Mouse (Mus musculus): ENCODE results near the gene Sphk1. TPM values are rescaled to one million over a fixed set of nuclear protein-coding genes. Genes with fewer than 3 reads are reported as not detected.

Gene Sphk1
- total RNA-seq, 2 experiments from 2014 or later, result 4.7 to 5.9 TPM

DNA sequence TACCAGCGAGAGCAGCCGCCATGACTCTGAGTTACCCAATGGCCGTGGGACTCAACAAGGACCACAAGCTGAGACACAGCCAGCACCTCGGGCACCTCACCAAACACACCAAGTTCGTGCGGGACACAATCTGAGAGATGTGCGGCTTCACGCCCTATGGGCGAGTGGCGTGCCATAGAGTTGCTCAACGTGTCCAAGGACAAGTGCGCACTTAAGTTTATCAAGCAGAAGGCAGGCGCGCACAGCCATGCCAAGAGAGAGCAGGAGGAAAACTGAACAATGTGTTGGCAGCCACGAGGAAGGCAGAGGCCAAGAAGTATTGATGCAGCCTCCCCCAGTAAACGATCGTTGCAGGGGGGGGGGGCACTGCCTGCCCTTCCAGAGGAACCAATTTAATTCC lies 26.2 kb upstream of the Sphk1 start:
- DNase-seq (ENCODE audit: low spot score in 2 of 2), result no peak
- intact Hi-C loops (cut with DNase I), result no loop called here

DNA sequence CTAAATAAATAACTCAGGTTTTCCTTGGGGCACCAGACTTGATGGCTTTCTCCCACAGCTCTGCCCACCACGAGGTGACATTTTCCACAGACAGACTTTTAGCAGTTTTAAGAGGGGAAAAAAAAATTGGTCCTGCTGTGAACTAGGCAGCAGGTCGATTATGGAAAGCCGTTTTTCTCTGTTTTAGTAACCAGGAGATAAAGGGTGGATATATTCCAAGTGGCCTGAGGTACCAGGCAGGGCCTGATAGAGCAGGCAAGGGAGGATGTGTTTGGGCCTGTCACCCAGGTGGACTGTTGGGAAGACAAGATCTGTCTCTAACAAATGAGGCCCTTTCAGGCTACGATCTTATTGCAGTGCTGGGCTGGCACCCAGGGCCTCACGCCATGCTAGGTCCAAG lies 25.2 kb upstream of the Sphk1 start:
- DNase-seq (ENCODE audit: low spot score in 2 of 2), result no peak
- intact Hi-C loops (cut with DNase I), result no loop called here

DNA sequence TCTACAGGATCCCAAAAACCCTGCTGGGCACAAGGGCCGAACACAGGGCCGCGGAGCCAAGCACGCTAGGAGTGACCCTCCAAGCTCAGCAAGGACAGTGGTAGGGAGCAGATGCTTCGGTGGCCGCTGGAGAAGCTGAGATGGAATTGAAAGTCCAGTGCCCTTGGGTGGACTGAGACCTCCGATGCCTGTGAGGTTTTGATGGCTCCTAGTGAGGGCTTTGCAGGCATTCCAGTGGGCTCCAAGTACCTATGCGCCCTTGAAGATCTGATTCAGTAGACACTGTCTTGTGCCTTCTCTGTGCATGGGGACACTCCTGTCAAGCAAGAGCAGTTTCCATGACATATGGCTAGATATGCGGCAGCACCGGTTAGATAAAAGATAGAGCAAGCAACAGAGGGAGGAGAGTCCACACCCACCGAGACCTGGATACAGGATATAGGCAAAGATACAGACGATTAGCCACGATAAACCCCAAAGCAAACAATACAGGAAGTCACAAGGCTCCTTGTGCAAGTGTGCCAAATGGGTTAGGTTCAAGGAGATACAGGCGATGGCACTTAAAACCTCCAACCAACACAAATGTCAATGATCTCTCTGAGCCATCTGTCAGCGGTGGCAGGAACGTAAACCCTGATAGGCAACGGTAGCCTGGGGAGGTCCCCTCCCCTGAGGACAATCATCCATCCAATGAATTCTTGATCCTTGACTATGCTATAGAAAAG lies 24.4 kb upstream of the Sphk1 start:
- intact Hi-C loops (cut with DNase I), result no loop called here
- no peak for DNase-seq (ENCODE audit: low spot score in 2 of 2)

DNA sequence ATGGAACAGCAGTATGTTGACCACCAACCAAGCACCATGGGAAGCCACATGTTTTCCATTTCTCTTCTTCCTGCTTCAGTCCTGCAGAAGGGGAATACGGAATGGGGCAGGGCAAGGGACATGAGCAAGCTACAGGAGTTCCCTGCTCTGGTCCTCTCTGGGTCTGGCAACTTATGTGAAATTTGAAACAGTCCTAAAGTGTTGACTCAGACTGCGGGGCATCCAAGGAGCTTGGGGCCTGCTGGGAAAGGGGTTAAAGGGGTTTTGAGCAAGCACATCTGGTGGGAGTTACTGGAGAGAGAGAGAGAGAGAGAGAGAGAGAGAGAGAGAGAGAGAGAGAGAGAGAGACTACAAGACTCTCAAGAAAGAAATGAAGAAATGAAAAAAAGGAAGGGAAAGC lies 22.0 kb upstream of the Sphk1 start:
- intact Hi-C loops (cut with DNase I), result no loop called here
- DNase-seq (ENCODE audit: low spot score in 2 of 2), result no peak

DNA sequence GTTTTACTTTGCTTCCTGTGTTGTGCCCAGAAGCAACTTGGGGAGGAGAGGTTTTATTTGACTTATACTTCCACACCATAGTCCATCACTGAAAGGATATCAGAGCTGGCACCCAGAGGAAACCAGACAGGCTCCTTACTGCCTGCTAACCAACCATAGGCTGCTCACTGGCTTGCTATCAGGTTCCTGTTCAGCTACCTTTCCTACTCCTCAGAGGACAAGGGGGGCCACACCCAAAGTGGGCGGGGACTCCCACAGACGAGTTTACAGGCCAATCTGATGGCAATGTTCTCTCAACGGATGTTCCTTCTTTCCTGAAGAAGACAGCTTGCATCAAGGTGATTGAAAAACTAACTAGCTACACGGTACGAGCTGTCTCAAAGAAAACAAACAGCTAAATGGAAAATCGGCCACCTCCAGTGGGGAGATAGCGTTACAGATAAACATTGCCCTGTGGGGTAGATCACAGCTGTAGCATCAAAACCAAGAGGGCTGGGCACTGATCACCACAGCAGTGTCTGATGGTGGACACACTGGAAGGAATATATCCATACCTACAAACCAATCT lies 19.3 kb upstream of the Sphk1 start:
- intact Hi-C loops (cut with DNase I), result no loop called here
- no peak for DNase-seq (ENCODE audit: low spot score in 2 of 2)

DNA sequence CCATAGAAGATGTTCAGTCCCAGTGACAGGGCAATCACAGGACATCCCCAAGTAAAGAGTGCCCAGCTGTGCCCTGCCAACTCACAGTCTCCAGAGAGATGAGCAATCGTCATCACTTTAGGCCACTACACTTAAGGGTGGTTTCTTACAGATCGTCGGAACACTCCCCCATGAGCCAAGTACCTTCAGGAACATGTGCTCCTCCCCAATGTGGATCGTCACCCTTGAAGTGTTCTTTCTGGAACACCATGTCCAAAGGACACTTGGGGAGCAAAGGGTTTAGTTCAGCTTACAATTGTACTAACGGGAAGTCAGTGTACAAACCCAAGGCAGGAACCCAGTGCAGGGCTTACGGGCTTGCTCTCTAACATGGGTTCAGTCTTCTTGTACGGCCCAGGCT lies 18.6 kb upstream of the Sphk1 start:
- no peak for DNase-seq (ENCODE audit: low spot score in 2 of 2)
- intact Hi-C loops (cut with DNase I), result no loop called here

DNA sequence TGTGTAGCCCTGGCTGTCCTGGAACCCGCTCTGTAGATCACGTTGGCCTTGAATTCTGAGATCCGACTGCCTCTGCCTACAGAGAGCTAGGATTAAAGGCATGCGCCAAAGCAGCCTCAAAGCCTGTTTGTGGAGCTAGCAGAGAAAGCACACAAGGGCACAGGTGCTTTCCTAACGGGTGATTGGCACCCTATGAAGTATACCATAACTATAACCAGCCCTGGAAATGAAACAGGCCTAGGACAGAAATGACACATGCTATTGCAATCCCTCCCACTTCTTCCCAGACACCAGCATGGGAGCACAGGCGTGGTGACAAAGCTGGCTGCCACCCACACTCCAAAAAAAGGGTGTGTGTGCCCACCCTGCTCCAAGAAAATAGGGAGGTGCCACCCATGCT lies 17.7 kb upstream of the Sphk1 start:
- intact Hi-C loops (cut with DNase I), result no loop called here
- no peak for DNase-seq (ENCODE audit: low spot score in 2 of 2)

DNA sequence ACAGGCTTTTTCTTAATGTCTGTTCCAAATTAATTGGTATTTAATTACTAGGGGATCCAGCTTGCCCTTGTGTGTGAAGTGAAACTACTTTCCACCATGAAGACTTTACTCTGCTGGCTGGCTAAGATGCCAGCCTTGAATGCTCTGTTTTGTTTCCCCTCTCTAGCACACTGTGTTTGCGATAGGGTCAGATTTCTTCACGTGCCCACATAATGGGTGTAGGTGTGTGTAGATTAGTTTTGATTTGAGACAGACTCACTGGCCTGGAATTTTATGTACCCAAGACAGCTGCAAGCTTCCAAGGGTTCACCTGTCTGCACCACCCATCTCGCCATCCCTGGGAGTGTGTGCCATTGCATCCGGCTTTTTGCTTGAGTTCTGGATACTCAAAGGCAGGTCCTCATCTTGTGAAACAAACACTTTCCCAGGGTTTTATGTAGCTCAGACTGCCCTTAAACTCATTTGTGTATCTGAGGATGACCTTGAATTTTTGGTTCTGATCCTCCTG lies 17.1 kb upstream of the Sphk1 start:
- no peak for DNase-seq (ENCODE audit: low spot score in 2 of 2)
- intact Hi-C loops (cut with DNase I), result no loop called here

DNA sequence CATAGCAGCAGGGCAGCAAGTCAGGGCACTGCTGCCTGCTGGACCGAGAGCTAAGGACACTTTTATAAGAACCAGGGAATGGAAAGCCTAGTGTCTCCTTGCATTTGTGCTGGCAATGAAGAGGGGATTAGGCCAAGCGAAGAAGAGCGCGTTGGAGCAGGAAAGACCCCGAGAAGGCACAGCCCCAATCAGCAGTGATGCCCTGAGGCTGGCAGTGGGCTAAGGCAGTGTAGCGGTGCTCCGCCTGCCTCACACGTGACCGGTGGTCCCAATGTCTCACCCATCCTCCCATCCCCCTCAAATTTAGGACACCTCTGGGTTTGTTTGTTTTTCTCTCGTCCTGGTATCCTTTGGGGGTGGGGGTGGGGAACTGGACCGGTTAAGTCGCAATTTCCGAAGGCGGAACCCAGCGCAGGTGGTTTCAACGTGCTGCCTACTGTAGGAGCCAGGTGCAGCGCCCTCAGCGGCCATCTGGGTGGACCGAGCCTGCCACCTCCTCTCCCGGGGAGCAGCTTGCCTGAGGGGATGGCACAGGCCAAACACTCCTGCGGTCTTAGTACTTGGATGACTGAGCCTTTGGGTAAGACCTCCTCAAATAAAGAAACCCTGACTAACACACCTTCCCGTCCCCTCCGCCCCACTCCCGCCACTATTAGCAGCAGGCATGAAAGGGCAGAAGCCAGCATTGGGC lies 15.2 kb upstream of the Sphk1 start:
- intact Hi-C loops (cut with DNase I), result no loop called here
- no peak for DNase-seq (ENCODE audit: low spot score in 2 of 2)

DNA sequence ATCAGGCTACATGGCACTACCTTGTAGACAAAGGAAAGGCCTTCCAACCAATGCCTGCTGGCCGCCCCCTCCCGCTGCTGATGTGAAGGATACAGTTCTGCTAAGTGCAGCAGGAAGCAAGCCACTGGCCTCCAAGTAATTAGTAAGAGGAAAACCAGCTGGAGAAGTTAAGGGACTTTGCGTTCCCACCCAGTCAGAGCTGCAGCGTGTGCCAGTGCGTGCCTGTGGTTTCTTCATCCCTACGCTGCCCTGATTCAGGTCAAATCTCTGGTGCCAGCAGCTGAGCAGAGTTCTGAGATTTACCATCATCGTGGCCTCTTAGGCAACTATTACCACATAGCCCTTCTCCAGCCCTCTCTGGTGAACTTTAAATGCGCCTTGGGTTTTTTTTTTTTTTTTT lies 12.2 kb upstream of the Sphk1 start:
- intact Hi-C loops (cut with DNase I), result no loop called here
- no peak for DNase-seq (ENCODE audit: low spot score in 2 of 2)

DNA sequence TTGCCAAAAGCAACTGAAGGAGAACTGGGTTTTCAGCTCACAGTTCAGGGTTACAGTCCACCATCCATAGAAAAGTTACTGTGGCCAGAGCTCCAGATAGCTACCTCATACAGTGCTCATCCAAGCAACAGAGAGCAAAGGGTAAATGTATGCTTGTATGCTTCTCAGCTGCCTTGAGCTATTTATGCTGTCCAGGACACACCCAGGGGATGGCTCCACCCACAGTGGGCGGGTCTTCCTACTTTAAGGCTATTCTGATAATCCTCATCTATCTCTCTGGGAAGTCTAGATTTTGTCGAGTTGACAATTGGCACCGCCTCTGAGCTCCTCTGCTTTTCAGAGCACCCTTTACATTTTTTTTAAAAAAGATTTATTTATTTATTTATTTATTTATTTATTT lies 9.6 kb upstream of the Sphk1 start:
- no peak for DNase-seq (ENCODE audit: low spot score in 2 of 2)
- intact Hi-C loops (cut with DNase I), result no loop called here

DNA sequence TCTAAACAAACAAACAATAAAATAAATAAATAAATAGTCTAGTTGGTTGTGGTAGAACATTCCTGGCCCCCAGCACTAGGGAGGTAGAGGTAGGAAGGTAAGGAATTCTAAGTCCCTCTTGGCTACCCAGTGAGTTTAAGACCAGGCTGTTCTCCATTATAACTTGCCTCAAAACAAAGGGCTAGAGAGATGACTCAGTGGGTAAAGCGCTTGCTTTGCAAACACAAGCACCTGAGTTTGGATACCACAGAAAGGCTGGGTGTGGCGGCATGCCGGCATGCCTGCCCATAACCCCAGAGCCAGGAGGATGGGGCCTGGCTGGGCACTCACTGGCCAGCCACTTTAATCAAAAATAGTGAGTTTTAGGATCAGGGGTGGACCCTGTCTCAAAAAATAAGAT lies 8.7 kb upstream of the Sphk1 start:
- intact Hi-C loops (cut with DNase I), result no loop called here

DNA sequence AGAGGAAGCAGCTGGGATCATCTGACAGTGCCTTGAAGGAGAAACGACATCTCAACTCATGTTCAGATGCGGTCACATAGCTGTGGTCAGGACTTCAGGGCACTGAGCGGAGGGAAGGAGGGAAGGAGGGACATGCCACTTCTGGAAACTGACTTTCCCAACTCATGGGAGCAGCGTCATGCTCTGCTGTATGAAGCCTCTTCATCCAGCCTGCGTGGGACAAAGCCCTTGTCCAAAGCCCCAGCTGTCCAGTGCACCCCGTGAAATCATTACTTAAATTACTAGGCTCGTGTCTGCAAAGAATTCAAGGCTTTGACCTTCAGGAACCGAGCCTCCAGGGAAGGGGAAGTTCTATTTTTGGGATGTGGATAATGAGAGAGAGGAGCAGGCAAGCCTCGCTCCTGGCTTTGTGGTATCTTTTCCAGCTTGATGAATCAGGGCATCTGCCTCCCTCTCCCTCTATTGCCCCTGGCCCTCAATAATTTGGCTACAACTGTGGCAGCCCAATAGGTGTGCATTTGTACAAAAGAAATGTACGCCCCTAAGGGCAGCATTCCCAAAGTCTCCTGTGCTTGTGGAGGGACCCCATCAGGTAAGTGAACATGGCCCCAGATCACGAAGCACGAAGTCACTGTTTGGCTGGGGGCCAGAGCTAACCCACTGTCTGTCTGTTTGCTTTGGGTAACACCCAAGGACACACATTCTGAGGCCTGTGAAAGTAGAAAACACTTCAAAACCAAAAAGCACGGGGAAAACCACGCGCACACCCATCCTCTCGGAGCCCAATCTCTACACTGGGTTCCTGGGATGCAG lies 7.6 kb upstream of the Sphk1 start:
- no peak for DNase-seq (ENCODE audit: low spot score in 2 of 2)
- intact Hi-C loops (cut with DNase I), result no loop called here

More for the DNA sequence above, 8.7 kb upstream of the Sphk1 start:
- DNase-seq (ENCODE audit: low spot score in 2 of 2), result no peak

DNA sequence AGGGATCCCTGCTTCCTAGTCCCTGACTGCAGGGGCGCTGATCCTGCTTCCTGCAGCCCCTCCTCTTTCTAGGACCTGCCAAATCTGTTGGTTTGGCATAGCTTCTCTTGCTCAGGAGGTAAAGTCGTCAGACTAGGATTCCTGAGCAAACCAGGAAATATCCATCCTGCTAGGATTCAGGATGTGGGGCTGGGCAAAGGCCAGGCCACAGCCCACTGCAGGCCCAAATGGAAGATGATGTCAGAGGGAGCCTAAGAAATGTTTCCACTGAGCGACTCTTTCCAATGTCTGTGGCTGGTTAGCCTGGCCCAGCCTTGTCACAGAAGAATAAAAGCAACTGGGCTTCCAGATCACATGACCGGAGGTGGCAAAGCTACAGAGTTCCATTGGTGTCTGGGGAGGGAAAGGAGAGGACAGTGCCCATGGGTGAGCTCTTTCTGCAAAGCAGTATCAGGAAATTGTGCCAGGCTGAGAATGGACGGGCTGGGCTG lies 7.0 kb upstream of the Sphk1 start:
- intact Hi-C loops (cut with DNase I), result no loop called here
- no peak for DNase-seq (ENCODE audit: low spot score in 2 of 2)

DNA sequence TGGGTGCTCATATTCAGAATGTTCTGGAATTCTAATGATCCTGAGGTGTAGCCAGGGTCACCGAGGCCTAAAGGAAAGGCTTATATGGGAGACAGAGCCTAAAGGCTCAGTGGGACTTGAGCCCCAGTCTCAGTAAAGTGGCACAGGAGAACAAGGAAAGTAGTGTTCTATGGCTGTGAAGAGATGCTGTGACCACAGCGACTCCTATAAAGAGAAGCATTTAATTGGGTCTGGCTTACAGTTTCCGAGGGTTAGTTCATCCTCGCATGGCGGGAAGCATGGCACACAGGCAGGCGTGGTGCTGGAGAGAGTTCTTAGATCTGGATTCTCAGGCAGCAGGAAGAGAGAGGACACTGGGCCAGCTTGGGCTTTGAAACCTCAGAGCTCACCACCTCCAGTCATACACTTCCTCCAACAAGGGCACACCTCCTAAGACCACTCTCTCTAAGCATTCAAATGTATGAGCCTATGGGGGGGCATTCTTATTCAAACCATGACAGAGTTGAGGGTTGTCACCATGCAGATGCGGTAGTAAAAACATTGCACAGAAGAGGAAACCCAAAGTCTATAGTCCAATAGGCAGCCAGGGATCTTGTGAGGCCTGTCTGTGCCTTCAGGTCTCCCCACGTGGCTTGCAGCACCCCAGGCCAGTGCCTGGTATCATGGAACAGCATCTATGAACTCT lies 1.9 kb upstream of the Sphk1 start:
- DNase-seq (ENCODE audit: low spot score in 2 of 2), result no peak
- intact Hi-C loops (cut with DNase I), result no loop called here

DNA sequence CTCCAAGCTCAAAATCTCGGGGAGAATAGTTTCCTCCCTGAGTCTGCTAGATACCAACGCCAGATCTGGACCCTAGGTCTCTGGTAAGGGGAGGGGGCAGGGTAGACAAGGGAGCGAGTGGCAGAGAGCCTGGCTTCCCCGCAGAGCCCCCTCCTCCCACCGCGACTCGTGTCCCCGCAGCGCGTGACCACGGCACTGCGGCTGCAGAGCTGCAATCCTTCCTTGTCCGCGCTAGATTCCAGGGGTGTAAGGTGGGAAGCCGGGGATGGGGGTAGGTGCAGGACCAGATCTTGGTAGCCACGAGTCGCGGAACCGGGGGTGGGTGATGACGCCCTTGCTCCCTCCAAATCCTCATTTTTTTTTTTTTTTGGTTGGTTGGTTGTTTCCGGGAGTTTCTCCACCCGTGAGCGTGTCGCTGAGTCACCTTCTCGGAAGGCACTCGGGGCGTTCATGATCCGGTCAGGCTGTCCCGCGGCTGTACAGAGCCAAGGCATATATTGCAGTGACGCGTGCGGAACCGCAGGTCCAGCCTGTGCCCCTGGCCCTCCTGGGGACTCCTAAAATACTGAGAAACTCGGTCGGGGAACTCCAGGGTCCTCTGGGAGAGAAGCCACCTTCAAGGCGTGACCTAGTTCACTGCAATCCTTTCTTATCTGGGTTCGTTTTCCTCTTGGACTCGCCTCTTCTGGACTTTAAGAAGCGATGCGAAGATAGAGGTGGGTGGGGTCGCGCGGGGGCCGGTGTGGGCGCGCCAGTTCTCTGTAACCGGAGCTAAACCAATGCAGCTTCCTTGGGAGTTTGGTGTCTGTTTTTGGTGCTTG lies 856 bp downstream of the Sphk1 start:
- intact Hi-C loops (cut with DNase I), result loop anchor here (5.0 kb wide), 1 partner anchor 39 kb away; the partner anchor contains the start of gene Prpsap1
- no peak for DNase-seq (ENCODE audit: low spot score in 2 of 2)

DNA sequence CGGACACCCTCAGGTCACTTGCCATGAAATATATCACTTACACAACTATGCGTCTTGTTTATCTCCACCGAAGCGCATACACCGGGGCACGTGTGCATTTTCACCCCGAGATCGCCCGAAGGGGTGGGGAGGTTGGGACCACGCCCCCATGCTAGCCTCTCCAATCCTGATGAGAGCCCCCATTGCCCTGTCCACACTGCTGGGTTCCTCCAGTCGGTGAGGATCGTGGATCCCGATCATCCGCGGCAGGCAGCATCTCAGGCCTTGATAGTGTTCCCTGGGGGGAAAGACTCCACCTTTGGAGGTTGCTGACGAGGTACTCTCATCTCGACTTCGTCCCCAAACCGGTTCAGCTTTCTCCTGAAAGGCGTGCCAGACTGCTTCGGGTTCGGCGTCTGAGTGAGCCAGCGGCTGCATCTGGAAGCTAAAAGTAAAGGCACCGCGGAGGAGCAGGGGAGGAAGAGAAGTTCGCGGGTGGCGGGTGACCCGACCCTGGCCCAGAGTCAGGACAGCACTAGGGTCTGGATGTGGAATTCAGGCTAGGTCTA lies 1.6 kb downstream of the Sphk1 start:
- no peak for DNase-seq (ENCODE audit: low spot score in 2 of 2)
- intact Hi-C loops (cut with DNase I), result loop anchor here (5.0 kb wide), 1 partner anchor 40 kb away; the partner anchor contains the start of gene Prpsap1

DNA sequence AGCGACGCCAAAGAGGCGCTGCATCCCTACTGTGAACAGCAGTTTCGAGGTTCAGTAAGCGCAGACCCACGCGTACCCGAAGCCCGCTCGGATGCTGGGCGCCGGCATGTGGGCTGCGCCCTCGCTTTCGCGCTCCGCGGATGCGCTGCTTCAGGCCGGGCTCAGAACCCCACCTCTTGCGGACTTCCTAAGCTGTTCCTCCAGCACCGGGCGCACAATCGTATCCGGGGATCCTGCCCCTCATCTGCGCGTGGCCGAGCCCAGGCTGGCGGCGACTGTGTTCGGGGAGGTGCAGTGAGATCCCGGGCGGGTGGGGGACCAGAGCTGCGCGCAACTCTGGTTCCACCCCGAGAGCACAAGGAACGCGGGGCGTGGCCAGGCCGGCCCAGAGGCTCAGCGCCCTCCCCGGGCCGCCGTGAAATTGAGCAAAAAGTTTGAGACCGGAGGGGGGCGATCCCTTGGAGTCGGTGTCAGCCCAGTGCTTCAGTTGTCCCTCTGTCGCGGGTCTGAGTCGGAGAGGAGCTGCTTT lies 2.1 kb downstream of the Sphk1 start:
- intact Hi-C loops (cut with DNase I), result loop anchor here (5.0 kb wide), 1 partner anchor 41 kb away; the partner anchor contains the start of gene Prpsap1
- DNase-seq (ENCODE audit: low spot score in 2 of 2), result peak in 1 of 2 experiments; percentile 52
